Mouse (Mus musculus) forebrain, postnatal 0 days (tissue): ENCODE measurements around the gene Coq10a. TPM values are rescaled to one million over a fixed set of nuclear protein-coding genes. Genes with fewer than 3 reads are reported as not detected.

Experiments used
- ATAC-seq: fragments of 200-750 bp; cut with Nextera tagmentation; 2 replicates; pipeline ENCODE4 v1.8.0; 2017; ENCODE audit warnings: mild to moderate bottlenecking, moderate library complexity
- DNase-seq: peaks from one replicate; pipeline ENCODE4 v3.0.0-alpha.2; 2015
- H3K27ac ChIP-seq: fragments of 300-500 bp; sonication (generic); 2 replicates; pipeline ENCODE4 v1.5.1; 2014; ENCODE audit warnings: low read depth, mild to moderate bottlenecking, antibody characterized with exemption, low read length, moderate library complexity, mixed read lengths
- H3K27me3 ChIP-seq: fragments of 300-500 bp; sonication (generic); 2 replicates; pipeline ENCODE4 v1.6.1; 2014; ENCODE audit warnings: mild to moderate bottlenecking, low read length, mixed read lengths; ENCODE audit not compliant: insufficient read depth
- H3K36me3 ChIP-seq: fragments of 300-500 bp; sonication (generic); 2 replicates; pipeline ENCODE4 v1.6.1; 2014; ENCODE audit warnings: mild to moderate bottlenecking, moderate library complexity; ENCODE audit not compliant: insufficient read depth
- H3K4me1 ChIP-seq: fragments of 300-500 bp; sonication (generic); 2 replicates; pipeline ENCODE4 v1.6.1; 2014; ENCODE audit warnings: antibody characterized with exemption; ENCODE audit not compliant: insufficient read depth
- H3K4me2 ChIP-seq: fragments of 300-500 bp; sonication (generic); 2 replicates; pipeline ENCODE4 v1.6.1; 2014; ENCODE audit warnings: low read depth, mild to moderate bottlenecking, moderate library complexity
- H3K4me3 ChIP-seq: fragments of 300-500 bp; sonication (generic); 2 replicates; pipeline ENCODE4 v1.5.1; 2014; ENCODE audit warnings: low read depth, low read length, mixed read lengths
- H3K9ac ChIP-seq: fragments of 300-500 bp; sonication (generic); 2 replicates; pipeline ENCODE4 v1.6.1; 2014; ENCODE audit warnings: mild to moderate bottlenecking
- H3K9me3 ChIP-seq: fragments of 300-500 bp; sonication (generic); 2 replicates; pipeline ENCODE4 v1.6.1; 2016; ENCODE audit warnings: low read length
- CTCF ChIP-seq: sonication (generic); IDR thresholded peaks from 2 replicates; pipeline ENCODE4 v1.5.1; 2016; ENCODE audit warnings: antibody characterized with exemption, control low read depth, low read depth
- WGBS: fragments of 180-500 bp; shearing (Covaris S2); extraction: QIAGEN DNeasy Blood & Tissue Kit; methylation state at CpG from one replicate; pipeline ENCODE4 v1.1.7; 2014; 5-methylcytosine and 5-hydroxymethylcytosine counted together
- polyA plus RNA-seq: library from polyadenylated mRNA; unstranded; fragments of >200 nt; fragmentation: Nextera tagmentation; extraction: Ambion mirVana; gene quantifications from 2 replicates; pipeline ENCODE4 v1.2.1, GENCODE M21; 2015
- total RNA-seq: library from RNA; depleted of rRNA; stranded (reverse); fragments of >200 nt; gene quantifications from 2 replicates; pipeline ENCODE4 v1.2.3, GENCODE M21; 2014

Coq10a gene
- total and polyA plus RNA-seq, 2 experiments from 2014 or later: 41.6 to 48.2 TPM

DNA sequence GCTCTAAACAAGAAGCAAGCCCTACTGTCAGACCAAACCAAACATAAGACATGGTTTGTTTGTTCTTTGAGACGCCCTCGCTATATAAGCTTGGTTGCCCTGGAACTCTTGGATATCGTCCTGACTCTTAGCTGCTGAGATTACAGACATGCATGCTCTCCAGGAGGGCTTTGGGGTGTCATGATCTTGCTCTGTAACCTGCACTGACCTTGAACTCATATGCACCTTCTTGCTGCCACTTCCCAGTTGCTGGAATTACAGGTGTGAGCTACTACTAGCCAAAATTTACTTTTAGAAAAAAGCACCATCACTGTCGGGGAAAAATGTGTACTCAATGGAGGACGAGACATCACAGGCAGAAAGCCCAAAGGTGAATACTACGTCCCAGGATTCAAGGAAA lies 802 bp upstream of the Coq10a start:
- TF ChIP-seq CTCF: no peak
- Histone ChIP-seq H3K27me3 (no peaks in the 10 kb centered on the region), H3K4me2 (peak overlapping the region; percentile 93), H3K4me1 (peaks cover 6% of the 10 kb centered on the region), H3K9me3 (no peaks in the 10 kb centered on the region), H3K4me3 (peak overlapping the region; percentile 61), H3K36me3 (peaks cover under 1% of the 10 kb centered on the region; the same call in 1 of the 2 replicates), H3K27ac (peak overlapping the region; percentile 98), H3K9ac (peak overlapping the region; percentile 74)
- DNase-seq: no peak
- 78% methylated on average over 6 of the region's 6 CpGs for WGBS
- ATAC-seq: no peak

DNA sequence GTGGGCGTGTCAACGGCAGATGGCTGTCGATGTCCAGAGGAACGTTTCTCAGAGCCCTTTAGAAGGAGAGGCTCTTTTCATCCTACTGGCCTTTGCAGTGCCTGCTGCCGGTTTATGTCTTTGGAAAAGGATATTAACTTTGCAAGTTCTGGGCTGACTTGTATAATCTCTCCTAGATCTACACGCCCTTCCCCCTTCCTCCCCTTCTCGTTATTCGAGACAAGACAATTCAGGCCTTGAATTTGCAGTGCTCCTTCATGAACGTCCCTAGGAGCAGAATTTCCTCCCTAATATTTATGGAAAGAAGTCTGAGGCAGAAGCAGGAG lies 384 bp upstream of the Coq10a start:
- no peaks in the 10 kb centered on the region for H3K27me3 ChIP-seq
- peak overlapping the region; percentile 98 for H3K27ac ChIP-seq
- H3K4me1 ChIP-seq: peaks cover 6% of the 10 kb centered on the region
- DNase-seq: no peak
- WGBS: 2% methylated on average over 9 of the region's 9 CpGs
- TF ChIP-seq CTCF: no peak
- H3K9me3 ChIP-seq: no peaks in the 10 kb centered on the region
- peaks cover 5% of the 10 kb centered on the region for H3K36me3 ChIP-seq
- H3K4me2 ChIP-seq: peak overlapping the region; percentile 93
- peak overlapping the region; percentile 74 for H3K9ac ChIP-seq
- no peak; the same call in 1 of the 2 replicates for ATAC-seq
- peak overlapping the region; percentile 61 for H3K4me3 ChIP-seq

DNA sequence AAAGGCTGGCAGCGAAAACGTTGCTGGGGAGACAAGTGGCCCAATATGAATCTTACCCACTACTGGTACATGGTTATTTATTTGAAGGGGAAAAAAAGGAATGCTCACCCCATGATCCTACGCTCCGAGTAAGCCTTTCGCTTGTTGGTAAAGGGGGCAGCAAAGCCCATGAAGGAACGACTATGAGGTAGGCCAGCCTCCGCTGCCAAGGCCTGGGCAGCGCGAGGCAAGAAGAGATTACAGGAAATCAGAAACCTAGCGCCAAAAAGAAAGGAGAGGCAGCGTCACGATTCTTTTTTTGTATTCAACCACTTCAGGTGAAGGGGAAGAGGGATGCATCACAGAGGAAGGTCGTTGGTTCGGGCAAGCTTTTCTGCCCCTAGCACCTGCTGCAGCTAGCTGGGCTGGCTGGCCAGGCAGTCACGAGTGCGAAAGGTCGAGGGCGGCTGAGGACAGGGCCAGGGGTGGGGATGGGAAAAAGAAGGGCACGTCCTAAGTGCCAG lies 847 bp downstream of the Coq10a start:
- no peak for TF ChIP-seq CTCF

DNA sequence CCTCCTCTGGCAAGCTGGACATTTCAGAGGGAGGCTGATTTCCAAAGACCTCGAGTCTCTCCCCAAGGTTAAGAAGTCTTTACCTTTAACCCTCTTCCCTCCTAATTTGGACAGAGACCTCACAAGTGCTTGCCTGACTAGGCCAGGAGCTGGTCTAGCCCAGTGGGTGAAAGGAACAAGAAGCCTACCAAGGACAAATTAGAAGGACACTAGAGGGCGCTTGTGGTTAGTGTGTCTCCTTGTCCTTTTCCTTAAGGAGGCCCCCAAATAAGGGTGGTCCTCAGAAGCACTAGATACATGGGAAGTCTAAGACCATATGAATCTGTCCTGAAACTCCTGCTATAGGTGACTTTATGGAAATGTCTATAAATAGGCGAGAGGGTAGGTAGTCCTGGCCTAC lies 6.2 kb downstream of the Coq10a start:
- Histone ChIP-seq H3K9ac (no peak overlapping the region), H3K36me3 (peaks cover 63% of the 10 kb centered on the region), H3K27ac (no peak overlapping the region), H3K4me1 (peaks cover 2% of the 10 kb centered on the region), H3K4me3 (no peak overlapping the region), H3K9me3 (no peaks in the 10 kb centered on the region), H3K4me2 (no peak overlapping the region), H3K27me3 (no peaks in the 10 kb centered on the region)
- peak; percentile 67 for TF ChIP-seq CTCF
- DNase-seq (peak; percentile 62), ATAC-seq (peak; percentile 56)
- WGBS: 46% methylated on average over 3 of the region's 3 CpGs

More for the DNA sequence above, 847 bp downstream of the Coq10a start:
- H3K9ac ChIP-seq: peak overlapping the region; percentile 74
- peak overlapping the region; percentile 93 for H3K4me2 ChIP-seq
- peaks cover 14% of the 10 kb centered on the region for H3K36me3 ChIP-seq
- H3K27ac ChIP-seq: peak overlapping the region; percentile 98
- DNase-seq (peak; percentile 34), ATAC-seq (no peak)
- H3K4me3 ChIP-seq: peak overlapping the region; percentile 61
- no peaks in the 10 kb centered on the region for H3K9me3 ChIP-seq
- H3K4me1 ChIP-seq: peaks cover 6% of the 10 kb centered on the region
- 12% methylated on average over 19 of the region's 19 CpGs for WGBS
- no peaks in the 10 kb centered on the region for H3K27me3 ChIP-seq

DNA sequence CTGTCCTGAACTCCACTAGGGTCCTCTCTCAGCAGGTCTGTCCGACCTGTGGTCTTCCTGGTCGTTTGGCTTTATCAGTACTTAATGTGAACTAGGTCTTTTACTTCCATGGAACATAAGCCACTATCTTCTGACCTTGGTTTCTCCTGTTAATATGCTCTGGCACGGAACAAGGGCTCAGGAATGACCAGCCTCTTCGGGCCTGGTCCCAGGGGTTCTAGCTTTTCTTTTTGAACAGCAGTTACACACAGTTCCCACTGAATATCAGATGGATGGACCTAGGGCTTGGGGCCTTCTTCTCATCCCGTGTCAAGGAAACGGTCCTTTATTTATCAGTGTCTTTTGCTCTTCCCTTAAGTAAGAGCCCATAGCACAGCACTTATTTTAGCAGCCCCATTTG lies 7.0 kb downstream of the Coq10a start:
- peaks cover 65% of the 10 kb centered on the region for H3K36me3 ChIP-seq
- H3K9me3 ChIP-seq: no peaks in the 10 kb centered on the region
- ATAC-seq (no peak), DNase-seq (no peak)
- H3K4me1 ChIP-seq: no peaks in the 10 kb centered on the region
- H3K27me3 ChIP-seq: no peaks in the 10 kb centered on the region
- H3K27ac ChIP-seq: no peak overlapping the region
- H3K4me2 ChIP-seq: no peak overlapping the region
- whole genome bisulfite sequencing: 93% methylated on average over 6 of the region's 6 CpGs
- no peak overlapping the region for H3K9ac ChIP-seq
- no peak for TF ChIP-seq CTCF
- H3K4me3 ChIP-seq: no peak overlapping the region

DNA sequence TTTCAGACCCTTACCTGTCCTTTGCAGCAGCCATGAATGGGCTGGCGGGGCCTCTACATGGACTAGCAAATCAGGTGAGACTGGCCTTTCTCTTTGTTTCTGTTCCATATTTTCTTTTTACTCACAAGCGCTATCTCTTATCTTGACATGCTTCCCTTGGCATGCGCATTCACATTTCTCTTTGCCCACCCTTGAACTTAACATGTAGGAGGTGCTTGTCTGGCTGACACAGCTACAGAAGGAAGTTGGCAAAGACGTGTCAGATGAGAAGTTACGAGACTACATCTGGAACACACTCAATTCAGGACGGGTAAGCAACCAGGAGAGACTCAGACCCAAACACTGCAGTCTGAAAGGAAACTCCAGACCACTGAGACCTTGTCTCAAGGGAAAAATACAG lies 9.6 kb downstream of the Coq10a start:
- no peaks in the 10 kb centered on the region for H3K27me3 ChIP-seq

DNA sequence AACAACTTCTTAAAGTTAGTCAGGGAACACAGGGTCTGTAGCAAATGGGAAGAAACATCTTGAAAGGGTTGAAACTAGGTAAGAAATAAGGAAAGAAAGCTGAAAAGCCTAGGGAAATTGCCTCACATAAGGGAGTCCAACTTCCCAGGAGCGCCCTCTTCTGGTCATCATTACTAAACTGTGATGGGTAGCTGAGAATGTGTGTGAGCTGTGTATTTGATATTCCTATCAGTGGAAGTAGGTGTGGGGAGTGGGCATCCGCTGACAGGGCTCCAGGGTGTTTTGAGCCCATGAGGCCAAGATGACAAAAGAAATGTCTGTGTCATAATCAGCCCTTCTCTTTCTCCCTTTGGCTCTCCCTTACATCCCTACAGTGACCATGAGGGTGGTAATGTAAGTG lies 10.0 kb downstream of the Coq10a start:
- peaks cover 70% of the 10 kb centered on the region for H3K36me3 ChIP-seq
- DNase-seq (peak; percentile 70), ATAC-seq (0 out of 2 replicates have a peak, but pooled peaks have one; percentile 45)
- no peaks in the 10 kb centered on the region for H3K27me3 ChIP-seq
- no peak overlapping the region for H3K27ac ChIP-seq
- H3K4me1 ChIP-seq: no peaks in the 10 kb centered on the region
- H3K4me2 ChIP-seq: no peak overlapping the region
- peak; percentile 68 for TF ChIP-seq CTCF
- H3K9ac ChIP-seq: no peak overlapping the region
- H3K9me3 ChIP-seq: no peaks in the 10 kb centered on the region
- H3K4me3 ChIP-seq: no peak overlapping the region
- WGBS: 49% methylated on average over 2 of the region's 2 CpGs

More for the DNA sequence above, 9.6 kb downstream of the Coq10a start:
- no peak for ATAC-seq
- Histone ChIP-seq H3K9ac (no peak overlapping the region), H3K27ac (no peak overlapping the region), H3K4me3 (no peak overlapping the region), H3K36me3 (peaks cover 68% of the 10 kb centered on the region), H3K4me1 (no peaks in the 10 kb centered on the region), H3K9me3 (no peaks in the 10 kb centered on the region), H3K4me2 (no peak overlapping the region)
- TF ChIP-seq CTCF: no peak
- 95% methylated on average over 6 of the region's 6 CpGs for WGBS
- DNase-seq: no peak
